21 mouse cellular contexts compared by ENCODE assay signal in genomic region chr14:123587412-123587811, GRCm38 (mm10). TPM values are rescaled to one million over a fixed set of nuclear protein-coding genes. Genes with fewer than 3 reads are reported as not detected.
"Had no signal": no experiment of that assay in that cellular context is flagged by ENCODE, and none has a peak within 500 bp of the region (broad histone marks: within the 10 kb centered on the region; RNA-seq: fewer than 3 reads in every experiment).

No protein-coding gene starts in this region.

- H3K27me3 ChIP-seq: lung, embryonic 15.5 days; megakaryocyte, embryonic 14.5 days; midbrain, embryonic 13.5 days; neural tube, embryonic 13.5 days; neural tube, embryonic 15.5 days had no signal

- H3K4me1 ChIP-seq: lung, embryonic 15.5 days; megakaryocyte, embryonic 14.5 days; midbrain, embryonic 13.5 days; neural tube, embryonic 13.5 days; neural tube, embryonic 15.5 days had no signal

- H3K27ac ChIP-seq: lung, embryonic 15.5 days; macrophage; midbrain, embryonic 13.5 days; neural tube, embryonic 13.5 days; neural tube, embryonic 15.5 days had no signal

- H3K36me3 ChIP-seq: lung, embryonic 15.5 days; midbrain, embryonic 13.5 days; neural tube, embryonic 13.5 days had no signal

- H3K4me3 ChIP-seq: lung, embryonic 15.5 days; megakaryocyte, embryonic 14.5 days; midbrain, embryonic 13.5 days; myocyte; neural tube, embryonic 13.5 days; neural tube, embryonic 15.5 days had no signal

- DNase-seq: liver, postnatal 0 days; lung, adult 2 months; lung, postnatal 14 days; lung, postnatal 36 days; retina, postnatal 1 day; right cerebral cortex, adult 18-20 months; right cerebral cortex, postnatal 25 days; right cerebral cortex, postnatal 4 days; spleen, adult 18-20 months; thymus, adult 18-20 months; thymus, postnatal 25 days; thymus, postnatal 4 days had no signal

RNA-seq across cellular contexts. Expression of gene Nalcn, which starts 39.5 kb away (rescaled TPM):
- total RNA-seq: megakaryocyte progenitor cell, adult 5-6 weeks had no signal
- polyA plus RNA-seq: liver, postnatal 0 days; lung, postnatal 0 days; macrophage had no signal
